Mouse (Mus musculus) neural tube, embryonic 14.5 days (tissue): ENCODE results near the gene Wnt3a. TPM values are rescaled to one million over a fixed set of nuclear protein-coding genes. Genes with fewer than 3 reads are reported as not detected.

Experiments used
- ATAC-seq: fragments of 200-750 bp; cut with Nextera tagmentation; 2 replicates; pipeline ENCODE4 v1.8.0; 2017; ENCODE audit warnings: low read depth, mild to moderate bottlenecking, moderate TSS enrichment, moderate library complexity
- H3K27ac ChIP-seq: fragments of 300-500 bp; sonication (generic); 2 replicates; pipeline ENCODE4 v1.5.1; 2014; ENCODE audit warnings: low read depth, mild to moderate bottlenecking, control low read depth, low read length, moderate library complexity, mixed read lengths
- H3K27me3 ChIP-seq: fragments of 300-500 bp; sonication (generic); 2 replicates; pipeline ENCODE4 v1.6.1; 2014; ENCODE audit warnings: low read length; ENCODE audit not compliant: control insufficient read depth, insufficient read depth
- H3K36me3 ChIP-seq: fragments of 300-500 bp; sonication (generic); 2 replicates; pipeline ENCODE4 v1.6.1; 2014; ENCODE audit warnings: low read length, mixed read lengths; ENCODE audit not compliant: control insufficient read depth, insufficient read depth
- H3K4me1 ChIP-seq: fragments of 300-500 bp; sonication (generic); 2 replicates; pipeline ENCODE4 v1.6.1; 2014; ENCODE audit warnings: low read length; ENCODE audit not compliant: control insufficient read depth, insufficient read depth
- H3K4me2 ChIP-seq: fragments of 300-500 bp; sonication (generic); 2 replicates; pipeline ENCODE4 v1.6.1; 2014; ENCODE audit warnings: mild to moderate bottlenecking, low read depth, low read length, control low read depth
- H3K4me3 ChIP-seq: fragments of 300-500 bp; sonication (generic); 2 replicates; pipeline ENCODE4 v1.5.1; 2014; ENCODE audit warnings: low read depth, low read length, control low read depth, mixed read lengths
- H3K9ac ChIP-seq: fragments of 300-500 bp; sonication (generic); replicated peaks from 2 replicates; pipeline ENCODE4 v1.6.1; 2014; ENCODE audit warnings: low read depth, mild to moderate bottlenecking, control low read depth, low read length, mixed read lengths
- H3K9me3 ChIP-seq: fragments of 300-500 bp; sonication (generic); 2 replicates; pipeline ENCODE4 v1.6.1; 2016; ENCODE audit warnings: low read length; ENCODE audit not compliant: control insufficient read depth
- WGBS: fragments of 180-500 bp; shearing (Covaris S2); extraction: QIAGEN DNeasy Blood & Tissue Kit; methylation state at CpG from one replicate; pipeline ENCODE4 v1.1.7; 2014; 5-methylcytosine and 5-hydroxymethylcytosine counted together
- polyA plus RNA-seq: library from polyadenylated mRNA; unstranded; fragments of >200 nt; fragmentation: Nextera tagmentation; extraction: Ambion mirVana; gene quantifications from 2 replicates; pipeline ENCODE4 v1.2.1, GENCODE M21; 2014

The Wnt3a gene
- polyA plus RNA-seq, 1 experiment from 2014 or later: 0.12 TPM

GRCm38 (mm10) chr11:59329616-59330015 is 39.1 kb upstream of the Wnt3a start:
- no peaks in the 10 kb centered on the region for H3K36me3 ChIP-seq
- H3K27me3 ChIP-seq: no peaks in the 10 kb centered on the region
- H3K4me1 ChIP-seq: no peaks in the 10 kb centered on the region
- WGBS: 40% methylated on average over 6 of the region's 6 CpGs
- H3K4me2 ChIP-seq: no peak overlapping the region
- no peak overlapping the region for H3K9ac ChIP-seq
- no peak overlapping the region for H3K4me3 ChIP-seq
- H3K9me3 ChIP-seq: no peaks in the 10 kb centered on the region
- no peak for ATAC-seq
- no peak overlapping the region for H3K27ac ChIP-seq

- WGBS: 83% methylated on average over 18 of the region's 18 CpGs
- no peaks in the 10 kb centered on the region for H3K4me1 ChIP-seq
- no peak overlapping the region for H3K27ac ChIP-seq
- no peaks in the 10 kb centered on the region for H3K36me3 ChIP-seq
- H3K27me3 ChIP-seq: no peaks in the 10 kb centered on the region
- H3K4me2 ChIP-seq: no peak overlapping the region
- ATAC-seq: no peak
- no peak overlapping the region for H3K4me3 ChIP-seq
- H3K9ac ChIP-seq: no peak overlapping the region
- no peaks in the 10 kb centered on the region for H3K9me3 ChIP-seq
Observed at GRCm38 (mm10) chr11:59327625-59328024, 37.1 kb upstream of the Wnt3a start.

- no peaks in the 10 kb centered on the region for H3K9me3 ChIP-seq
- H3K9ac ChIP-seq: no peak overlapping the region
- H3K4me3 ChIP-seq: no peak overlapping the region
- WGBS: 79% methylated on average over 5 of the region's 5 CpGs
- H3K27me3 ChIP-seq: no peaks in the 10 kb centered on the region
- H3K27ac ChIP-seq: no peak overlapping the region
- H3K4me1 ChIP-seq: no peaks in the 10 kb centered on the region
- ATAC-seq: no peak
- H3K4me2 ChIP-seq: no peak overlapping the region
- no peaks in the 10 kb centered on the region for H3K36me3 ChIP-seq
Observed at GRCm38 (mm10) chr11:59324777-59325176, 34.2 kb upstream of the Wnt3a start.

GRCm38 (mm10) chr11:59322988-59323387 is 32.4 kb upstream of the Wnt3a start:
- no peak overlapping the region for H3K4me2 ChIP-seq
- ATAC-seq: no peak

GRCm38 (mm10) chr11:59316517-59316916 is 26.0 kb upstream of the Wnt3a start:
- Histone ChIP-seq H3K4me2 (no peak overlapping the region), H3K9me3 (no peaks in the 10 kb centered on the region), H3K27me3 (no peaks in the 10 kb centered on the region), H3K9ac (no peak overlapping the region), H3K27ac (no peak overlapping the region), H3K4me3 (no peak overlapping the region), H3K36me3 (no peaks in the 10 kb centered on the region), H3K4me1 (0 out of 2 replicates have a peak, but pooled peaks cover 4% of the 10 kb centered on the region)
- WGBS: 61% methylated on average over 6 of the region's 6 CpGs
- no peak for ATAC-seq

More at GRCm38 (mm10) chr11:59322988-59323387, 32.4 kb upstream of the Wnt3a start:
- Histone ChIP-seq H3K9ac (no peak overlapping the region), H3K36me3 (no peaks in the 10 kb centered on the region), H3K4me1 (no peaks in the 10 kb centered on the region), H3K4me3 (no peak overlapping the region), H3K9me3 (no peaks in the 10 kb centered on the region), H3K27me3 (no peaks in the 10 kb centered on the region), H3K27ac (no peak overlapping the region)
- WGBS: 53% methylated on average over 3 of the region's 3 CpGs

- Histone ChIP-seq H3K4me1 (peaks cover 7% of the 10 kb centered on the region; the same call in 1 of the 2 replicates), H3K36me3 (no peaks in the 10 kb centered on the region), H3K4me3 (no peak overlapping the region), H3K9me3 (no peaks in the 10 kb centered on the region), H3K4me2 (no peak overlapping the region), H3K27ac (no peak overlapping the region), H3K9ac (no peak overlapping the region), H3K27me3 (no peaks in the 10 kb centered on the region; the same call in 1 of the 2 replicates)
- WGBS: 72% methylated on average over 11 of the region's 11 CpGs
- no peak for ATAC-seq
Observed at GRCm38 (mm10) chr11:59313944-59314343, 23.4 kb upstream of the Wnt3a start.

- Histone ChIP-seq H3K36me3 (no peaks in the 10 kb centered on the region), H3K4me2 (no peak overlapping the region), H3K4me3 (no peak overlapping the region), H3K9ac (no peak overlapping the region), H3K9me3 (no peaks in the 10 kb centered on the region), H3K27ac (no peak overlapping the region), H3K27me3 (peaks cover 6% of the 10 kb centered on the region), H3K4me1 (peaks cover 11% of the 10 kb centered on the region; the same call in 1 of the 2 replicates)
- no peak for ATAC-seq
- 67% methylated on average over 16 of the region's 17 CpGs for WGBS
Observed at GRCm38 (mm10) chr11:59313029-59313811, 22.7 kb upstream of the Wnt3a start.

- Histone ChIP-seq H3K9me3 (no peaks in the 10 kb centered on the region), H3K9ac (no peak overlapping the region), H3K27me3 (peaks cover 13% of the 10 kb centered on the region), H3K36me3 (no peaks in the 10 kb centered on the region), H3K4me1 (peaks cover 14% of the 10 kb centered on the region), H3K4me3 (no peak overlapping the region), H3K4me2 (no peak overlapping the region), H3K27ac (no peak overlapping the region)
- no peak for ATAC-seq
- 59% methylated on average over 8 of the region's 8 CpGs for WGBS
Observed at GRCm38 (mm10) chr11:59312501-59312900, 21.9 kb upstream of the Wnt3a start.

- Histone ChIP-seq H3K9ac (no peak overlapping the region), H3K36me3 (no peaks in the 10 kb centered on the region), H3K4me2 (no peak overlapping the region), H3K27ac (no peak overlapping the region), H3K4me1 (peaks cover 14% of the 10 kb centered on the region), H3K9me3 (no peaks in the 10 kb centered on the region), H3K4me3 (no peak overlapping the region), H3K27me3 (peaks cover 17% of the 10 kb centered on the region)
- no peak for ATAC-seq
- 66% methylated on average over 6 of the region's 6 CpGs for WGBS
Observed at GRCm38 (mm10) chr11:59312060-59312459, 21.5 kb upstream of the Wnt3a start.
